8 mouse cellular contexts compared by ENCODE assay signal in the genomic region with DNA sequence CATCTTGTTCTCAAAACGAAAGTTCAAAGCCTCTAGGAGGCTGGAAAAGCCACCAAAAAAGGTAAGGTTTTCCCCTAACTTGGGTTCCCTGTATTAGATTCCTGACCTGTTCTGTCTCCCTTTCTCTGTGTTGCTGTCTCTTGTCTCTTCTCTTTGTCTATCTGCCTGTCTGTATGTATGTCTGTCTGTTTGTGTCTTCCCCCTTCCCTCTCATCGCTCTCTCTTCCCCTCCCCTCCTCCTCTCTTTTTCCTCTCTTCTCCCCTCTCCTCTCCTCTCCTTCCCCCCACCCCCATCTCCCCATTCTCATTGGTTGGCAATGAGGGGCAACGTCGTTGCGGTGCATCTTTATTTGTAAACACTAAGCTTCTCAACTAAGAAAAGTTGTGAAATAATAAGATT. TPM values are rescaled to one million over a fixed set of nuclear protein-coding genes. Genes with fewer than 3 reads are reported as not detected.
DNase-seq lines count a peak whose midpoint lies in the region; ATAC-seq and TF ChIP-seq lines count a peak whose summit lies in the region.

Gene Ino80b (minus strand): TSS at position 101 of the 400 bp plus-strand sequence.

- TF ChIP-seq CTCF in lung, adult 2 months (IDR thresholded peaks at IDR 0.05; ENCODE audit: insufficient read depth, low read length) = no peak

- H3K36me3 ChIP-seq in heart, embryonic 16.5 days (ENCODE audit: control insufficient read depth, insufficient read depth) = no peaks in the 10 kb centered on the region
- H3K36me3 ChIP-seq in limb, embryonic 11.5 days (ENCODE audit: control insufficient read depth, insufficient read depth, low read length) = no peaks in the 10 kb centered on the region; the same call in none of the 2 replicates

- no peaks in the 10 kb centered on the region for H3K27me3 ChIP-seq in heart, embryonic 16.5 days (ENCODE audit: control insufficient read depth, insufficient read depth, low read length)
- no peaks in the 10 kb centered on the region for H3K27me3 ChIP-seq in limb, embryonic 11.5 days (ENCODE audit: control insufficient read depth, insufficient read depth, low read length)

- peak within 1 kb of the TSS; percentile 74 for H3K4me3 ChIP-seq in lung, adult 2 months (replicated peaks; ENCODE audit: extremely low read depth, low read depth, low read length)
- H3K4me3 ChIP-seq in heart, embryonic 16.5 days (ENCODE audit: low read length) = peak within 1 kb of the TSS; percentile 92
- H3K4me3 ChIP-seq in limb, embryonic 11.5 days (ENCODE audit: low read depth, low read length) = peak within 1 kb of the TSS; percentile 64

- peak within 1 kb of the TSS; percentile 86 for H3K9ac ChIP-seq in heart, embryonic 16.5 days (ENCODE audit: low read length)
- peak within 1 kb of the TSS; percentile 73 for H3K9ac ChIP-seq in limb, embryonic 11.5 days (ENCODE audit: low read length)

- 27% methylated on average over 5 of the region's 5 CpGs for WGBS in lung, adult 2 months
- WGBS in heart, embryonic 16.5 days = 25% methylated on average over 5 of the region's 5 CpGs
- 40% methylated on average over 5 of the region's 5 CpGs for WGBS in limb, embryonic 11.5 days

- peak within 1 kb of the TSS; percentile 97 for H3K4me2 ChIP-seq in heart, embryonic 16.5 days (ENCODE audit: low read depth, low read length)
- peak within 1 kb of the TSS; percentile 48 for H3K4me2 ChIP-seq in limb, embryonic 11.5 days (ENCODE audit: low read depth, severe bottlenecking)

- H3K27ac ChIP-seq in heart, embryonic 16.5 days (ENCODE audit: low read length) = peak within 1 kb of the TSS; percentile 70
- peak within 1 kb of the TSS; percentile 65; the same call in 1 of the 2 replicates for H3K27ac ChIP-seq in limb, embryonic 11.5 days (replicated peaks; ENCODE audit: low read depth, low read length)

- peaks cover 11% of the 10 kb centered on the region for H3K4me1 ChIP-seq in lung, adult 2 months (ENCODE audit: control insufficient read depth, insufficient read depth, low read length)
- H3K4me1 ChIP-seq in heart, embryonic 16.5 days (ENCODE audit: control insufficient read depth, insufficient read depth, low read length) = peaks cover 24% of the 10 kb centered on the region
- peaks cover 20% of the 10 kb centered on the region for H3K4me1 ChIP-seq in limb, embryonic 11.5 days (ENCODE audit: control insufficient read depth, insufficient read depth, low read length)

- DNase-seq in lung, adult 2 months = no peak
- DNase-seq in lung, postnatal 4 days = no peak
- DNase-seq in limb, embryonic 11.5 days (ENCODE audit: low spot score) = no peak
- no peak for DNase-seq in cerebellum, postnatal 4 days (ENCODE audit: low spot score in 2 of 2)
- no peak for DNase-seq in B cell, adult 2 months

- ATAC-seq in common myeloid progenitor, adult 5-6 weeks (replicated peaks; ENCODE audit: low read depth, poor library complexity, severe bottlenecking) = no peak
- no peak for ATAC-seq in heart, embryonic 16.5 days (replicated peaks; ENCODE audit: extremely low read depth, insufficient read depth, low FRiP score)
- ATAC-seq in limb, embryonic 11.5 days (ENCODE audit: insufficient number of reproducible peaks, low FRiP score, low TSS enrichment, low read depth) = no peak
- ATAC-seq in neutrophil, adult 5-6 weeks (ENCODE audit: extremely low read depth, insufficient number of reproducible peaks, low FRiP score, poor library complexity, severe bottlenecking) = no peak

- H3K9me3 ChIP-seq in heart, embryonic 16.5 days (replicated peaks; ENCODE audit: control insufficient read depth, low read length) = no peaks in the 10 kb centered on the region
- H3K9me3 ChIP-seq in limb, embryonic 11.5 days (ENCODE audit: control insufficient read depth, low read length) = no peaks in the 10 kb centered on the region

- TF ChIP-seq POLR2A in lung, adult 2 months (IDR thresholded peaks at IDR 0.05; ENCODE audit: borderline replicate concordance, extremely low read depth, low read depth, low read length) = no peak

RNA-seq across cellular contexts. Expression of gene Ino80b, which starts in this region (rescaled TPM):
- 37.0 and 63.4 TPM in 2 replicates for polyA plus RNA-seq in lung, adult 2 months (2012; rRNA removed)
- 40.2 and 58.8 TPM in 2 replicates for total RNA-seq in common myeloid progenitor, adult 5-6 weeks (2017)
- polyA plus RNA-seq in heart, embryonic 16.5 days (2015; fragmentation: Nextera tagmentation; extraction: Ambion mirVana) = 7.4 and 8.1 TPM in 2 replicates
- polyA plus RNA-seq in limb, embryonic 11.5 days (2014; fragmentation: Nextera tagmentation; extraction: Ambion mirVana) = 20.8 and 21.7 TPM in 2 replicates
- total RNA-seq in neutrophil, adult 5-6 weeks (2017) = 52.8 and 57.5 TPM in 2 replicates
